8 mouse cellular contexts compared by ENCODE assay signal in genomic region chr4:83284768-83285350, GRCm38 (mm10). TPM values are rescaled to one million over a fixed set of nuclear protein-coding genes. Genes with fewer than 3 reads are reported as not detected.
DNase-seq lines count a peak whose midpoint lies in the region; ATAC-seq and TF ChIP-seq lines count a peak whose summit lies in the region.

No protein-coding gene starts in this region.

- H3K4me2 ChIP-seq in embryonic facial prominence, embryonic 14.5 days (ENCODE audit: low read depth, low read length), result peak overlapping the region; percentile 66
- H3K4me2 ChIP-seq in hindbrain, embryonic 12.5 days (replicated peaks), result peak overlapping the region; percentile 80
- H3K4me2 ChIP-seq in midbrain, postnatal 0 days (ENCODE audit: low read depth, low read length, poor library complexity, severe bottlenecking), result peak overlapping the region; percentile 75

- peak overlapping the region; percentile 55 for H3K9ac ChIP-seq in embryonic facial prominence, embryonic 14.5 days (ENCODE audit: low read depth, low read length)
- H3K9ac ChIP-seq in hindbrain, embryonic 12.5 days, result peak overlapping the region; percentile 58
- peak overlapping the region; percentile 75 for H3K9ac ChIP-seq in midbrain, postnatal 0 days (replicated peaks; ENCODE audit: low read length, poor library complexity, severe bottlenecking)

- peaks cover 5% of the 10 kb centered on the region; the same call in 1 of the 2 replicates for H3K4me1 ChIP-seq in lung, adult 2 months (ENCODE audit: control insufficient read depth, insufficient read depth, low read length)
- H3K4me1 ChIP-seq in embryonic facial prominence, embryonic 14.5 days (ENCODE audit: control insufficient read depth, insufficient read depth, low read length), result peaks cover 14% of the 10 kb centered on the region
- peaks cover 17% of the 10 kb centered on the region; the same call in 1 of the 2 replicates for H3K4me1 ChIP-seq in hindbrain, embryonic 12.5 days
- H3K4me1 ChIP-seq in midbrain, postnatal 0 days (ENCODE audit: insufficient read depth, low read length), result no peaks in the 10 kb centered on the region

- peak; percentile 49 for DNase-seq in lung, postnatal 10 days
- no peak for DNase-seq in lung, adult 2 months
- peak; percentile 55 for DNase-seq in embryonic facial prominence, embryonic 14.5 days (ENCODE audit: low spot score)
- DNase-seq in left cerebral cortex, postnatal 36 days (ENCODE audit: low spot score in 2 of 2), result peak; percentile 55 to 62
- DNase-seq in midbrain, postnatal 0 days (ENCODE audit: low spot score), result peak; percentile 81
- no peak for DNase-seq in B cell, adult 2 months
- no peak for DNase-seq in urinary bladder, adult 18-20 months (ENCODE audit: low spot score in 2 of 2)

- no peak for TF ChIP-seq POLR2A in lung, adult 2 months (IDR thresholded peaks at IDR 0.05; ENCODE audit: borderline replicate concordance, extremely low read depth, low read depth, low read length)

- H3K27me3 ChIP-seq in embryonic facial prominence, embryonic 14.5 days (replicated peaks; ENCODE audit: control insufficient read depth, insufficient read depth, low read length), result no peaks in the 10 kb centered on the region
- no peaks in the 10 kb centered on the region; the same call in 1 of the 2 replicates for H3K27me3 ChIP-seq in hindbrain, embryonic 12.5 days
- no peaks in the 10 kb centered on the region for H3K27me3 ChIP-seq in midbrain, postnatal 0 days (ENCODE audit: insufficient read depth, low read length)

- H3K4me3 ChIP-seq in lung, adult 2 months (replicated peaks; ENCODE audit: extremely low read depth, low read depth, low read length), result no peak overlapping the region
- H3K4me3 ChIP-seq in embryonic facial prominence, embryonic 14.5 days (ENCODE audit: low read depth, low read length), result peak overlapping the region; percentile 32
- peak overlapping the region; percentile 43 for H3K4me3 ChIP-seq in hindbrain, embryonic 12.5 days
- H3K4me3 ChIP-seq in midbrain, postnatal 0 days (ENCODE audit: low read depth, low read length), result peak overlapping the region; percentile 61

- no peaks in the 10 kb centered on the region for H3K36me3 ChIP-seq in embryonic facial prominence, embryonic 14.5 days (ENCODE audit: control insufficient read depth, insufficient read depth, low read length)
- no peaks in the 10 kb centered on the region for H3K36me3 ChIP-seq in hindbrain, embryonic 12.5 days
- no peaks in the 10 kb centered on the region for H3K36me3 ChIP-seq in midbrain, postnatal 0 days (ENCODE audit: insufficient read depth, low read length)

- H3K27ac ChIP-seq in embryonic facial prominence, embryonic 14.5 days (replicated peaks; ENCODE audit: low read depth, low read length), result no peak overlapping the region
- H3K27ac ChIP-seq in hindbrain, embryonic 12.5 days, result peak overlapping the region; percentile 64
- H3K27ac ChIP-seq in midbrain, postnatal 0 days (ENCODE audit: low read depth, low read length), result peak overlapping the region; percentile 89

- intact Hi-C loops in left cerebral cortex, postnatal 36 days (cut with DNase I), result no loop called here

- ATAC-seq in embryonic facial prominence, embryonic 14.5 days (ENCODE audit: low read depth), result peak; percentile 47; the same call in 1 of the 2 replicates
- ATAC-seq in hindbrain, embryonic 12.5 days (ENCODE audit: low FRiP score), result peak; percentile 79
- ATAC-seq in midbrain, postnatal 0 days (ENCODE audit: low FRiP score), result peak; percentile 81

- TF ChIP-seq CTCF in lung, adult 2 months (IDR thresholded peaks at IDR 0.05; ENCODE audit: insufficient read depth, low read length), result no peak
- no peak for TF ChIP-seq CTCF in midbrain, postnatal 0 days (IDR thresholded peaks at IDR 0.05)

- WGBS in lung, adult 2 months, result 9% methylated on average over 12 of the region's 12 CpGs
- 3% methylated on average over 12 of the region's 12 CpGs for WGBS in embryonic facial prominence, embryonic 14.5 days
- 3% methylated on average over 12 of the region's 12 CpGs for WGBS in hindbrain, embryonic 12.5 days
- WGBS in midbrain, postnatal 0 days, result 2% methylated on average over 12 of the region's 12 CpGs

- H3K9me3 ChIP-seq in embryonic facial prominence, embryonic 14.5 days (ENCODE audit: control insufficient read depth, low read length), result no peaks in the 10 kb centered on the region
- no peaks in the 10 kb centered on the region for H3K9me3 ChIP-seq in hindbrain, embryonic 12.5 days (replicated peaks)
- H3K9me3 ChIP-seq in midbrain, postnatal 0 days (ENCODE audit: low read length), result no peaks in the 10 kb centered on the region

RNA-seq across cellular contexts. Expression of gene Ttc39b, which starts 39.2 kb away (rescaled TPM):
- polyA plus RNA-seq in lung, adult 2 months (2012; rRNA removed), result 4.0 and 7.1 TPM in 2 replicates
- 4.6 and 5.5 TPM in 2 replicates for polyA plus RNA-seq in embryonic facial prominence, embryonic 14.5 days (2014; fragmentation: Nextera tagmentation; extraction: Ambion mirVana)
- polyA plus RNA-seq in hindbrain, embryonic 12.5 days (2016; fragmentation: Nextera tagmentation; extraction: Ambion mirVana), result 2.9 and 3.7 TPM in 2 replicates
- total RNA-seq in left cerebral cortex, postnatal 36 days (2021), result 10 to 100 TPM; 59.7 to 62.8 TPM
- total RNA-seq in midbrain, postnatal 0 days (2014; rRNA removed), result 14.7 and 16.4 TPM in 2 replicates
- polyA plus RNA-seq in midbrain, postnatal 0 days (2015; fragmentation: Nextera tagmentation; extraction: Ambion mirVana), result 4.9 and 5.7 TPM in 2 replicates

Comparison
In these comparisons a context has a peak if more than half of its experiments do, and no peak if none do; other contexts are left out.
1. DNase-seq: peak in lung, postnatal 10 days (single experiment), embryonic facial prominence, embryonic 14.5 days (single experiment), left cerebral cortex, postnatal 36 days (2 of 2) and midbrain, postnatal 0 days (single experiment); none in lung, adult 2 months (single experiment), B cell, adult 2 months (0 of 2) and urinary bladder, adult 18-20 months (0 of 2).
2. Peak in every context shown above with its lines, with median percentiles within 50 percentile points of each other: ATAC-seq, H3K4me2 ChIP-seq and H3K9ac ChIP-seq.